Mouse (Mus musculus): ENCODE data around the gene Prpf3. TPM values are rescaled to one million over a fixed set of nuclear protein-coding genes. Genes with fewer than 3 reads are reported as not detected.
"Not testable (repeated sequence)": the region's sequence is repeated elsewhere in the genome, so short reads cannot be mapped to it uniquely, and the experiment has no call there.

Gene Prpf3
- total RNA-seq, 2 experiments from 2014 or later, result 22.7 to 23.4 TPM

- DNase-seq, result peak; percentile 85 to 89
- intact Hi-C loops (cut with DNase I), result loop anchor here (1.0 to 5.0 kb wide), 3 partner anchors 21 to 79 kb away; no protein-coding TSS in a partner anchor
Observed at GRCm38 (mm10) chr3:95882816-95883425, 27.2 kb upstream of the Prpf3 start.

GRCm38 (mm10) chr3:95881979-95882815 is 26.5 kb upstream of the Prpf3 start, which contains the start of gene Ciart:
TSS of gene Ciart (minus strand) at chr3:95882251.
- peak; percentile 96 for DNase-seq
- intact Hi-C loops (cut with DNase I), result loop anchor here (1.0 to 5.0 kb wide), 2 partner anchors 20 to 80 kb away; no protein-coding TSS in a partner anchor

- intact Hi-C loops (cut with DNase I), result no loop called here
- no peak for DNase-seq
Observed at GRCm38 (mm10) chr3:95879063-95879462, 23.4 kb upstream of the Prpf3 start.

- intact Hi-C loops (cut with DNase I), result no loop called here
Observed at GRCm38 (mm10) chr3:95872048-95872447, 16.4 kb upstream of the Prpf3 start.

GRCm38 (mm10) chr3:95871392-95871867 is 15.7 kb upstream of the Prpf3 start, which contains the start of gene Mrps21:
TSS of gene Mrps21 (minus strand) at chr3:95871519.
- intact Hi-C loops (cut with DNase I), result no loop called here
- peak; percentile 92 for DNase-seq

More at GRCm38 (mm10) chr3:95872048-95872447, 16.4 kb upstream of the Prpf3 start:
- peak in 1 of 2 experiments; percentile 18 for DNase-seq

- DNase-seq, result no peak
- intact Hi-C loops (cut with DNase I), result no loop called here
Observed at GRCm38 (mm10) chr3:95870976-95871375, 15.3 kb upstream of the Prpf3 start.

GRCm38 (mm10) chr3:95867408-95867807 is 11.7 kb upstream of the Prpf3 start:
- no peak for DNase-seq
- intact Hi-C loops (cut with DNase I), result no loop called here

- DNase-seq, result no peak
- intact Hi-C loops (cut with DNase I), result no loop called here
Observed at GRCm38 (mm10) chr3:95866071-95866470, 10.4 kb upstream of the Prpf3 start.

GRCm38 (mm10) chr3:95865571-95865970 is 9.9 kb upstream of the Prpf3 start:
- no peak for DNase-seq
- intact Hi-C loops (cut with DNase I), result no loop called here

GRCm38 (mm10) chr3:95865050-95865449 is 9.4 kb upstream of the Prpf3 start:
- intact Hi-C loops (cut with DNase I), result no loop called here
- DNase-seq, result peak; percentile 20 to 41

- no peak for DNase-seq
- intact Hi-C loops (cut with DNase I), result loop anchor here (2.0 kb wide), 1 partner anchor 189 kb away; no protein-coding TSS in a partner anchor
Observed at GRCm38 (mm10) chr3:95863578-95863977, 7.9 kb upstream of the Prpf3 start.

- intact Hi-C loops (cut with DNase I), result loop anchor here (1.0 to 2.0 kb wide), 4 partner anchors 21 to 191 kb away; partner anchors contain the start of gene Ciart
- peak; percentile 89 to 94 for DNase-seq
Observed at GRCm38 (mm10) chr3:95861796-95862195, 6.1 kb upstream of the Prpf3 start.

- DNase-seq, result peak in 1 of 2 experiments; percentile 34
- intact Hi-C loops (cut with DNase I), result loop anchor here (2.0 kb wide), 1 partner anchor 100 kb away; no protein-coding TSS in a partner anchor
Observed at GRCm38 (mm10) chr3:95861216-95861615, 5.5 kb upstream of the Prpf3 start.

- intact Hi-C loops (cut with DNase I), result loop anchor here (2.0 kb wide), 1 partner anchor 100 kb away; no protein-coding TSS in a partner anchor
Observed at GRCm38 (mm10) chr3:95860323-95860722, 4.6 kb upstream of the Prpf3 start.

GRCm38 (mm10) chr3:95858278-95858677 is 2.6 kb upstream of the Prpf3 start:
- DNase-seq; intact Hi-C loops (cut with DNase I): not testable (repeated sequence)

More at GRCm38 (mm10) chr3:95860323-95860722, 4.6 kb upstream of the Prpf3 start:
- no peak for DNase-seq

- DNase-seq; intact Hi-C loops (cut with DNase I): not testable (repeated sequence)
Observed at GRCm38 (mm10) chr3:95857050-95857449, 1.4 kb upstream of the Prpf3 start.

- intact Hi-C loops (cut with DNase I), result no loop called here
- no peak for DNase-seq
Observed at GRCm38 (mm10) chr3:95856115-95856514, 430 bp upstream of the Prpf3 start.

GRCm38 (mm10) chr3:95851317-95851716 is 4.4 kb downstream of the Prpf3 start:
- intact Hi-C loops (cut with DNase I), result no loop called here
- no peak for DNase-seq

- intact Hi-C loops (cut with DNase I), result no loop called here
- DNase-seq, result peak in 1 of 2 experiments; percentile 20
Observed at GRCm38 (mm10) chr3:95850611-95851010, 5.1 kb downstream of the Prpf3 start.

GRCm38 (mm10) chr3:95842503-95843214 is 13.0 kb downstream of the Prpf3 start:
- intact Hi-C loops (cut with DNase I), result no loop called here
- no peak for DNase-seq
